Mouse (Mus musculus): ENCODE measurements around the gene Mob4. TPM values are rescaled to one million over a fixed set of nuclear protein-coding genes. Genes with fewer than 3 reads are reported as not detected.

Mob4 gene
- polyA plus RNA-seq, 1 experiment from 2014 or later, result 190 TPM

DNA sequence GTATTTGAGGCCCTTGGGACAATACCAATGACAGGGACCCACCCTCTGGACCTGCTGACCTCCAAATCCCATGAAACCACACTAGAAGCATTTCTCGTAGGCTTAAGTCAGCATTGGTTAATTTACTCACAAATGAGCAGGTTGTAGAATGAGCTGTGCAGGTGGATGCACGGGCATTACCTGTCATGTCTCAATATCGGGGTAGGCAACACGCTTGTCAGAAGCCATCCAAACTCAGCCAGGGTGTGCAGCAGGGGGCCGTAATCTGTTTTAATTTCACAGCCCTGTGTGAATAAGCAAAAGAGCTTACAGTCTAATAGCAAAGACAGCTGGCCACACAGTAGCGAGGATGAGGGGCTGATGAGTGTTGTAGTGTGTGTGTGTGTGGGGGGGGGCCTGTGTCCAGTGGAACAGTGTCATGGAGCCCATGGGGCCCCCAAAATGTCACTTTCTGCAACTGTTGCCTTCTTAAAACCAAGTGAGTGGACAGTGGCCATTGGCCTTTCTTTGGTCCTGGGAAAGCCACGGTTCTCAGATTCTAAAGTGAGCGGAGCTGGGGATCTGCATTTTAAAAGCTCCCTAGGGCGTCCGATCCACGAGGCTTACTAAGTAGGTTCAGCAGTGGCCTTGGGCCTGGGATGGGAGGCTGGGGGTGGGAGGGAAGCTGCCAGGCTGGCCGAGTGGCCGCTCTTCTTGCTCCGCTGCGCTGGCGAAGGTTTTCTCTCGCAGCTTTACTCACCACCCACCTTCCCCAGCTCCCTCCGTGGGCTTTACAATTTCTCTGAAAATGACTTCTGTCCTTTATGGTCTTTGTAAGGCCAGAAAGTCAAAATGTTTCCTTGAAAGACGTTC is 63.3 kb downstream of the Mob4 start:
- H3K27me3 ChIP-seq, result no peaks in the 10 kb centered on the region
- no peak overlapping the region for H3K9ac ChIP-seq
- no peak overlapping the region for H3K4me3 ChIP-seq
- ATAC-seq (ENCODE audit: low FRiP score), result no peak
- no peaks in the 10 kb centered on the region for H3K9me3 ChIP-seq
- no peaks in the 10 kb centered on the region for H3K36me3 ChIP-seq
- H3K4me2 ChIP-seq, result peak overlapping the region; percentile 40
- H3K4me1 ChIP-seq (replicated peaks), result peaks cover 32% of the 10 kb centered on the region
- no peak overlapping the region for H3K27ac ChIP-seq
- WGBS, result 20% methylated on average over 19 of the region's 19 CpGs

DNA sequence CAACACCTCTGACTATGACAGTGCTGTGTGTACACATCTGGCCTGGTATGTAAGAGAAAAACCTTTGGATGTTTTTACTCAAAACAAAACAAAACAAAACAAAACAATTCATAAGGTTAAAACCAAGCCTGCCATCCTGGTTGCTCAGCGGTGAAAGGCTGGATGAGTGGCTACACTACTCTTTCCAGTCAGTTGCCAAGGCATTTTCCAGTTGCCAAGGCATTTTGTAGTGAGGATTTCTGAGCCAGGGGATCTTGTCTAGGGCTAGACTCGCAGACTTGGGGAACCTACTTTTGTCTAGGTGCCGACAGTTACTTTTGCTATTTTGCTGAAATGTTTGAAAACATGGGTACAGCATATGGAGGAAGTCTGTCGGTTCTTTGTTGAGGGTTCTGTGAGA is 64.0 kb downstream of the Mob4 start:
- Histone ChIP-seq H3K4me1 (replicated peaks) (peaks cover 32% of the 10 kb centered on the region), H3K4me2 (no peak overlapping the region), H3K36me3 (no peaks in the 10 kb centered on the region), H3K27ac (no peak overlapping the region), H3K4me3 (no peak overlapping the region), H3K27me3 (no peaks in the 10 kb centered on the region), H3K9me3 (no peaks in the 10 kb centered on the region), H3K9ac (no peak overlapping the region)
- no peak for ATAC-seq (ENCODE audit: low FRiP score)
- 53% methylated on average over 4 of the region's 4 CpGs for WGBS

DNA sequence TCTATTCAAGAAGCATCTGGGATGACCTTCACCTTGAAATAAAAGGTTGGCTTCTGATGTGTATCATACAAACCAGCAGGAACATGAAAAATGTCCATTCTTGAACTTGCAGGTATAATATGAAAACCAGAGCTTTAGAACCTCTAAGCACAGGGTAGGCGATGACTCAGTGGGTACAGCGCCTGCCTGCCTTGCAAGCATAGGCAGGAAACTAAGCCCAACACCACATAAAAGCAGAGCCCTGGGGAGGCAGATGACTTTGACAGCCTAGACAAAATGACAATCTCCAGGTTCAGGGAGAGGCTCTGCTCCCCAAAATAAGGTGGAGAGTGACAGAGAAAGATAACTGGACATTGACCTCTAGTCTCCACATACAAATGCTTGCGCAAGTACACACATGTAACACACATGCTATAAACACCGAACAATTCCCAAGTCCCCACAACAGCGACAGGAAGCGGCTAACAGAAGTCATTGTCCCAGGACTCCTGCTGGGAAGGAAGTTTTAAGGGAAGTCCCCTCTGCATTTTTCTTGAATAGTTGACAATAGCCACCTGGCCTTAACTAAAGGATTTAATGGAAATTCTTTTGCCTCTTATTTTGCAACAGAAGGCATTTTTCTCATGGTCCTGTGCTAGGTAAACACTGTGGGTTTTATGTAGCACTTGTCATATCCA is 65.4 kb downstream of the Mob4 start:
- Histone ChIP-seq H3K27ac (no peak overlapping the region), H3K27me3 (no peaks in the 10 kb centered on the region), H3K4me3 (no peak overlapping the region), H3K36me3 (no peaks in the 10 kb centered on the region), H3K9me3 (no peaks in the 10 kb centered on the region), H3K4me1 (replicated peaks) (peaks cover 32% of the 10 kb centered on the region), H3K4me2 (no peak overlapping the region), H3K9ac (no peak overlapping the region)
- no peak for ATAC-seq (ENCODE audit: low FRiP score)
- 42% methylated on average over 6 of the region's 6 CpGs for WGBS

DNA sequence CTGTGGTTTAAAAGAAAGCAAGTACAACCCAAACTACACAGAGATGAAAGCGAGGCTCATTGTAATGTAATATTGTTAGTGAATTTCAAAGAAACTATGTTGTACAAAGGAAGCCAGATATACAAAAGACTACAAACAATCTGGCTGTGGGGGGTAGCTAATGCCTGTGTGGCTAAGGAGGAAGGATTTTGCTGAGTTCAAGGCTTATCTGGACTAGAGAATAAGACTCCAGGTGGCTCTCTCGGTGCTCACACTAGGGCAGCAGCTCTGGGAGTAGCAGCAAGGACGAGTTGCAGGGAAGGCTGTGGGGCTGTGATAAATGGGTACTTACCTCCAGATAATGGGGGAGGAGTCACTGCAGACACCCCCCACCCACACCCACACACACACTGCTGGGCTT is 67.7 kb downstream of the Mob4 start:
- no peak for ATAC-seq (ENCODE audit: low FRiP score)
- WGBS, result 16% methylated on average over 3 of the region's 3 CpGs

DNA sequence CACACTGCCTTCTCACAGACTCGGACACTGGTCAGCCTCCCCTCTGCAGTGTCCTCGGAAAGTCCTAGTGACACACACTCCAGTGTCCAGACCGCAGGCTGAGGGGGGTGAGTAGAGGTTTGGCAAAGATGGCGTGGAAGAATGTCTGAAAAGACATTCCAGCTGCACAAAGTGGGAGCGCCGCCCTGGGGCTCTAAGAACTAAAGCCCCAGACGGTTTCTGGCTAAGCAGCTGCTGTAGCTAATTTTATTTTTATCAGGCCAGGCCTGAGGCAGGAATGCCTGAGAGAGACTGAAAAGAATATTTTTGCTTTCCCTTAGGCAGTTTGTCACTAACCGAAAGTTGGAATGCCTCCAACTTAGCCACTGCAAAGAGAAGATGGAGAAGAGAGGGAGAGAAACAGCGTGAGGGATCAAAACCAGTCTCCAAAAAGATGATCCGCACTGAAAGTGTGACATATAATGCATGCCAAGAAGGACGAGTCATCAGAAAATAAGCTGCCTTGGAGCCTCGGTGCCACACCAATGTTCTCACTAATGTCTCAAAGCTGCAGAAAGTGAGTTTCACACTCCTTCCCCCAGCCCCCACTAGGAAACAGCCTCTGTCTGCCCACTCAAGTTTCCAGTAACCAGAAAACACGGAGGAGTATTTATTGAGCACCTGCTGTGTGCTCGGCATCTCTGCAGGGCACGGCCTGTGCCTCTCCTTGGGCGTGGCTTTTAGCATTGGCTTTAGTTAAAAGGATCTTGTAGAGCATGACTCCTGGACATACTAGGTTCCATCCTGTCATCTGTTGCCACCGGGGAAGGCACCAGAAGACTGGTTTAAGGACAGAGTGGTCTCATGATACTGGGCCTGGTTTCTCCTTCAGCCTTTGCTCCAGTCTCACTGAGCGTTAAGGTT is 71.1 kb downstream of the Mob4 start:
- H3K4me2 ChIP-seq, result no peak overlapping the region
- H3K9ac ChIP-seq, result no peak overlapping the region
- no peaks in the 10 kb centered on the region for H3K36me3 ChIP-seq
- H3K4me3 ChIP-seq, result no peak overlapping the region
- ATAC-seq (ENCODE audit: low FRiP score), result no peak
- WGBS, result 64% methylated on average over 18 of the region's 18 CpGs
- H3K27ac ChIP-seq, result peak overlapping the region; percentile 55
- peaks cover 9% of the 10 kb centered on the region for H3K4me1 ChIP-seq (replicated peaks)
- H3K27me3 ChIP-seq, result no peaks in the 10 kb centered on the region
- H3K9me3 ChIP-seq, result no peaks in the 10 kb centered on the region

More for the DNA sequence above, 67.7 kb downstream of the Mob4 start:
- Histone ChIP-seq H3K36me3 (no peaks in the 10 kb centered on the region), H3K4me2 (no peak overlapping the region), H3K9me3 (no peaks in the 10 kb centered on the region), H3K9ac (no peak overlapping the region), H3K4me1 (replicated peaks) (peaks cover 28% of the 10 kb centered on the region), H3K27ac (no peak overlapping the region), H3K27me3 (no peaks in the 10 kb centered on the region), H3K4me3 (no peak overlapping the region)

Other genes starting within 250 kb of the Mob4 start
- gene Ankrd44, start 204.8 kb upstream of the Mob4 start, polyA plus RNA-seq (2015; fragmentation: Nextera tagmentation; extraction: Ambion mirVana), result 20.9 and 21.1 TPM in 2 replicates
- 343 and 352 TPM in 2 replicates for gene Sf3b1, start 103.8 kb upstream of the Mob4 start, polyA plus RNA-seq (2015; fragmentation: Nextera tagmentation; extraction: Ambion mirVana)
- gene Coq10b, start 78.5 kb upstream of the Mob4 start, polyA plus RNA-seq (2015; fragmentation: Nextera tagmentation; extraction: Ambion mirVana), result 31.6 and 33.4 TPM in 2 replicates
- 265 and 290 TPM in 2 replicates for gene Hspe1, start 43.1 kb upstream of the Mob4 start, polyA plus RNA-seq (2015; fragmentation: Nextera tagmentation; extraction: Ambion mirVana)
- gene Hspd1, start 43.0 kb upstream of the Mob4 start, polyA plus RNA-seq (2015; fragmentation: Nextera tagmentation; extraction: Ambion mirVana), result 287 and 288 TPM in 2 replicates
- gene Rftn2, start 95.6 kb downstream of the Mob4 start, polyA plus RNA-seq (2015; fragmentation: Nextera tagmentation; extraction: Ambion mirVana), result 10.0 and 11.3 TPM in 2 replicates
- 3.5 TPM in 2 replicates for gene Mars2, start 105.9 kb downstream of the Mob4 start, polyA plus RNA-seq (2015; fragmentation: Nextera tagmentation; extraction: Ambion mirVana)
- gene Boll, start 232.2 kb downstream of the Mob4 start, polyA plus RNA-seq (2015; fragmentation: Nextera tagmentation; extraction: Ambion mirVana), result 0.10 TPM in 1 of 2 replicates, not detected in the other

Data from hindbrain, embryonic 13.5 days (tissue).